8 mouse cellular contexts compared by ENCODE assay signal in genomic region chr7:83567841-83568500, GRCm38 (mm10). TPM values are rescaled to one million over a fixed set of nuclear protein-coding genes. Genes with fewer than 3 reads are reported as not detected.
DNase-seq lines count a peak whose midpoint lies in the region; ATAC-seq lines count a peak whose summit lies in the region.

No protein-coding gene starts in this region.

- H3K27me3 ChIP-seq in intestine, embryonic 16.5 days (replicated peaks; ENCODE audit: control insufficient read depth, insufficient read depth, low read length) = no peaks in the 10 kb centered on the region
- H3K27me3 ChIP-seq in stomach, embryonic 14.5 days (ENCODE audit: control insufficient read depth, insufficient read depth, low read length) = no peaks in the 10 kb centered on the region

- H3K9me3 ChIP-seq in intestine, embryonic 16.5 days (ENCODE audit: control insufficient read depth, low read length) = no peaks in the 10 kb centered on the region
- H3K9me3 ChIP-seq in stomach, embryonic 14.5 days (ENCODE audit: control insufficient read depth, low read depth, low read length) = no peaks in the 10 kb centered on the region

- H3K9ac ChIP-seq in intestine, embryonic 16.5 days (ENCODE audit: low read depth, low read length) = no peak overlapping the region
- H3K9ac ChIP-seq in stomach, embryonic 14.5 days (replicated peaks; ENCODE audit: low read depth, low read length) = no peak overlapping the region

- H3K4me1 ChIP-seq in intestine, embryonic 16.5 days (ENCODE audit: control insufficient read depth, insufficient read depth, low read length) = no peaks in the 10 kb centered on the region
- peaks cover 12% of the 10 kb centered on the region; the same call in 1 of the 2 replicates for H3K4me1 ChIP-seq in stomach, embryonic 14.5 days (ENCODE audit: control insufficient read depth, insufficient read depth, low read length)

- H3K4me2 ChIP-seq in intestine, embryonic 16.5 days (ENCODE audit: low read depth, low read length) = no peak overlapping the region
- H3K4me2 ChIP-seq in stomach, embryonic 14.5 days (replicated peaks; ENCODE audit: low read depth, low read length) = no peak overlapping the region

- H3K27ac ChIP-seq in intestine, embryonic 16.5 days (ENCODE audit: low read length) = no peak overlapping the region
- no peak overlapping the region for H3K27ac ChIP-seq in stomach, embryonic 14.5 days (ENCODE audit: low read length)

- intact Hi-C loops in gastrocnemius, postnatal 36 days (cut with DNase I) = loop anchor here (5.0 kb wide), 1 partner anchor 109 kb away; no protein-coding TSS in a partner anchor

- ATAC-seq in common myeloid progenitor, adult 5-6 weeks (replicated peaks; ENCODE audit: low read depth, poor library complexity, severe bottlenecking) = peak; percentile 72
- peak; percentile 69 for ATAC-seq in intestine, embryonic 16.5 days
- peak; percentile 47; the same call in 1 of the 2 replicates for ATAC-seq in stomach, embryonic 14.5 days (ENCODE audit: insufficient number of reproducible peaks, insufficient read depth, low FRiP score, low read depth)

- 52% methylated on average over 16 of the region's 16 CpGs for WGBS in intestine, embryonic 16.5 days
- WGBS in stomach, embryonic 14.5 days = 46% methylated on average over 16 of the region's 16 CpGs

- H3K4me3 ChIP-seq in intestine, embryonic 16.5 days (ENCODE audit: low read length) = no peak overlapping the region
- no peak overlapping the region for H3K4me3 ChIP-seq in stomach, embryonic 14.5 days (ENCODE audit: low read depth, low read length)

- no peaks in the 10 kb centered on the region for H3K36me3 ChIP-seq in intestine, embryonic 16.5 days (ENCODE audit: control insufficient read depth, insufficient read depth, low read length)
- no peaks in the 10 kb centered on the region for H3K36me3 ChIP-seq in stomach, embryonic 14.5 days (ENCODE audit: control insufficient read depth, insufficient read depth, low read length)

- DNase-seq in gastrocnemius, adult 18-20 months (ENCODE audit: low spot score) = peak; percentile 50
- DNase-seq in gastrocnemius, postnatal 36 days = no peak
- DNase-seq in urinary bladder, adult 18-20 months (ENCODE audit: low spot score in 2 of 2) = peak; percentile 8 to 39
- DNase-seq in urinary bladder, postnatal 10 days (ENCODE audit: low spot score) = no peak
- peak; percentile 66 for DNase-seq in lung, postnatal 10 days

RNA-seq across cellular contexts. Expression of gene Tmc3, which starts 16.8 kb away (rescaled TPM):
- total RNA-seq in gastrocnemius, adult 18-20 months (2021) = under 1 TPM; 0.02 to 0.07 TPM
- total RNA-seq in gastrocnemius, postnatal 36 days (2021) = under 1 TPM in 1 of 2 experiments, not detected in 1; 0.10 TPM
- total RNA-seq in common myeloid progenitor, adult 5-6 weeks (2017) = 0.69 TPM in 1 of 2 replicates, not detected in the other
- polyA plus RNA-seq in intestine, embryonic 16.5 days (2015; fragmentation: Nextera tagmentation; extraction: Ambion mirVana) = 1.0 and 1.5 TPM in 2 replicates
- polyA plus RNA-seq in stomach, embryonic 14.5 days (2014; fragmentation: Nextera tagmentation; extraction: Ambion mirVana) = 0.29 and 0.56 TPM in 2 replicates

Comparison
In these comparisons a context has a peak if more than half of its experiments do, and no peak if none do; other contexts are left out.
1. DNase-seq: peak in gastrocnemius, adult 18-20 months (single experiment), urinary bladder, adult 18-20 months (2 of 2) and lung, postnatal 10 days (single experiment); none in gastrocnemius, postnatal 36 days (0 of 2) and urinary bladder, postnatal 10 days (single experiment).
2. Peak in every context shown above with its lines, with median percentiles within 50 percentile points of each other: ATAC-seq.